Mouse (Mus musculus) urinary bladder, postnatal 25 days (tissue): ENCODE measurements around the gene Elavl2.

Source experiments
- DNase-seq: peaks from one replicate; pipeline ENCODE4 v3.0.0; 2022; ENCODE audit warnings: low spot score

The Elavl2 gene

DNA sequence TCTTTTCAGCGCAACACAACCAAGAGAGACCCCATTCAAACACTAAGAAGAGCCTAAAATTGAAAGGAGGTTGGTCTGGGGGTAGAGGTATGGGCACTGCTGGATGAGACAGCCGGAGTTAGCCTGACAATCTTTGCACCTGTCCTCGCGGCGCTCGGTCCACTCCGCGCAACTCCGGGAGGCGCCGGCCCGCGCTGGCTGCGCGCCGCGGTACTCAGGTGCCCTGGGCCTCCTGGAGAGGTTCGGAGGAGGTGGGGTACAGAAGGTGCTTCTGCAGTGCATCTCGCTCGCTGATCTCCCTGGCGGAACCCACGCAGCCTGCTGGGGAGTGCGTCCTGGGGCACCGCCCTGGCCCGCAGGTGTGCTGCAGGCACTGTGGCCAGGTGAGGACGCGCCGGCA, at the start of gene Elavl2:
Gene Elavl2 (minus strand): TSS at position 363 of the 400 bp plus-strand sequence.
- DNase-seq = no peak

DNA sequence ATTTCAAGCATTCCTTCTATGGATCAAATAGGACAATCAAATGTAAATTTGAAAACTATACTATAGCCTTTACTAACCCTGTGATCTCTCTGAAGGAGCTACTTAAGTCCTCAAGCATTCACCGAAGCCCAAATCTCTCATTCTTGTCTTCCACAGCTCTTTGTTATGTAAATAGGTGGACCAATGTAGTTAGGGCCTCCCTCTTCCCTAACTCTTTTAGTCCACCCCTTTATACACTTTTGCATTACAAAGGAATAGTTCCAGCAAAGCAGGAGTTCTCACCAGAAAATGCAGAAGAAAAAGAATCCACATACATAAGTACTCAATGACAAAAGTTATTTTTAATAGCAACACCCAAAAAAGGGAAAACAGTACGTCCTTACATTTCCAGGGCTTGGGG, 47.3 kb upstream of the Elavl2 start:
- DNase-seq = no peak

DNA sequence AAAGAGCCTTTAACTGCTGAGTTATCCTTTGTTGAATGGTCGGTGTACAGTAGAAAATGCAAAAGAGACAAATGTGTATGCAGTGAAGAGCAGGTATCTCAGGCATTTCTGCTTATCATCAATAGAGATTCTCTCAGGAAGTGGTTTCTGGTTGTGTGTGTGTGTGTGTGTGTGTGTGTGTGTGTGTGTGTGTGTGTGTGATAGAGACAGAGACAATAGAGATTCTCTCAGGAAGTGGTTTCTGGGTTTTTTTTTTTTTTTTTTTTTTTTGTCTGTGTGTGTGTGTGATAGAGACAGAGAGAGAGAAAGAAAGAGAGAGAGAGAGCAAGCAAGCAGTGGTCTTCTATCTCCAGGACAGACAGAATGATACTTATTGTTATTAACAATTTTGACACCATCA, 15.0 kb upstream of the Elavl2 start:
- no peak for DNase-seq

DNA sequence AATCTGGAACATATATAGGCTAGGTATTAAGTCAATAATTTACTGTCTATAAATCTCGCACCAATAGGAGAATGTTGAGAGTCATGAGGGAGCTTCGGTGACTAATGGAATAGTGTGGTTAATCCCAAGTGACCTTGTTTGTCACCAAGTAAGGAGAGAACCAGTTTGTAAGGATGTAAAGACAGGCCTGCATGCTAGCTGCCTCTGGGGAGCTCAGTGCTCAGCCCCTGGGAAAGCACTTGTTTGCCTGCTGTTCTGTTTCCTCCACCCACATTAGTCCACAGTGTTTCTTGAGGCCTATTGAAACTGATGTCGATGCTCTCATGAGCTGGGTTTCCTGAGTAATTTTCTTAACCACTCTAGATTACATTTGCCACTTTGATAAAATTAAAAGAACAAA, 4.5 kb upstream of the Elavl2 start:
- DNase-seq = no peak

DNA sequence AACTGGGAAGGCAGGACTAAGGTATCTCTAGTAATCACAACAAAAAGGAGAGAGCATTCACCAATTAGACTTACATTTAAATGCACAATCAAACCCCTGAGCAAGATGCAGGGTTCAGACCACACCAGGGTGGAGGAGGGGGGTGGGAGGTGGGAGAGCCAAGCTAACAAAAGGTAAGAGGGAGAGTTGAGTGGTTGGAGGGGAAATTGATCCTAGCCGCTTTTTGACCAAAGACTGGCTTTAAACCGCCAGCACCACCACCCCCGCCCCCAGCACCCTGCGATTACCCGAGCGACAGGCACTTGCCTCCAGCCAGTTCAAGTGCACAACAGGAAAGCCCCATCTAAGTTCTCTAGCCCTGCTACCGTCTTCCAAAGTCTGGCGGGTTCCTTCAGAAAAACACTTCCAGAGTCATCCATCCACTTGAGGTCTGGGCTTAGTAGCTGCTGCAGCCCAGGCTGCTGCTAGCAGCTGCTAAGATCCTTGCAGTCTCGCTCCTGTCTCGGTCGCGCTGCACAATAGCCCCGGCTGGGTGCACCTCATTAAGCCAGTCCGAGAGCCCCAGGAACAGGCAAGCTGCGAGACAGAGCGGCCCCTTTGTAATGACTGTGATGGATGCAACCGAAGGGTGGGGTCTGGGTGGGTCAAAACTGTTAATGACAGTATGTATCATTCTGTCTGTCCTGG, 932 bp downstream of the Elavl2 start:
- DNase-seq = no peak

DNA sequence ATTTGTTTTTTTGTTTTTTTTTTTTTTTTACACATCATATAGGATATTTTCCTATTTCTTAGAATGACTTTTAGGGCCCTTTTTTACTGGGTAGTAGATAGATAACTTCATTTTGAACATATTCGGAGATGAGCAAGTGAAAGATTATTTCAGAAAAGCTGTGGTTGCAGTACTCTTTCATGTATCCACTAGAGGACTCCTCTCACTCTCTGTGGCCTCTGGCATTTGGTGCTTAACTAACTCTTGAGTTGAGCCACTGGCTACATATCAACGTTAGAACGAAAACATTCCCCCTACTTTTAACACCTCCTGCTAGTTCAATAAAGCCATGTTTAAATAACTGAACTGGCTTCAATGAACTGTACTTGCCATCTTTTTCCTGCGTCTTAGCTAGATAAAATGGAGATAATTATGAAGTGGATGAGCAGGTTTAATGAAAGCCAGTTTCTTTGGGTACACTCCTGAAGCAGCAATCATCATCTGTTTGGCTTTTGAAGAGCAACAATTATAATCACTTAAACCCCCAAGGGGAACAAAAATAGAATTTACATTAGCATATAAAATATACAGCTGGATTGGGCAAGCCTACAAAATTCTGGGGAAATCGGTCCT, 8.5 kb downstream of the Elavl2 start:
- no peak for DNase-seq

DNA sequence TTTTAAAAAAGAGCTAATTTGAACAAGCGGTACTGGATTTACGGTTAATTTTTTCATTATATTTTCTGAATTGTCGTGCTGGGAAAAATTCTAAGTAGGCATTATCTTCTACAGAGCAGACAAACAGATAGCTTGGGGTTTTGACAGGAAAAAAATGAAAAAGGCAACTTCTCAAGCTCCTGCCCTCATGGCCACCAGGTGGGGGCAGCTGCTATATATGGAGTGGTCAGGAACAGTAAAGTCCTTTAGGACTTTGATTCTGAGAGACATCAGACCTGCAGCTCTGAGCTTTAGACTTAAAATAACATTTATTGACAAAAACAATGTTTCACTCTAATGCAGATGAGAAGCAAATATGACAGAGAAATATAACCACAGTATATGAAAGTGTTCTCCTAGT, 12.9 kb downstream of the Elavl2 start:
- DNase-seq = no peak

DNA sequence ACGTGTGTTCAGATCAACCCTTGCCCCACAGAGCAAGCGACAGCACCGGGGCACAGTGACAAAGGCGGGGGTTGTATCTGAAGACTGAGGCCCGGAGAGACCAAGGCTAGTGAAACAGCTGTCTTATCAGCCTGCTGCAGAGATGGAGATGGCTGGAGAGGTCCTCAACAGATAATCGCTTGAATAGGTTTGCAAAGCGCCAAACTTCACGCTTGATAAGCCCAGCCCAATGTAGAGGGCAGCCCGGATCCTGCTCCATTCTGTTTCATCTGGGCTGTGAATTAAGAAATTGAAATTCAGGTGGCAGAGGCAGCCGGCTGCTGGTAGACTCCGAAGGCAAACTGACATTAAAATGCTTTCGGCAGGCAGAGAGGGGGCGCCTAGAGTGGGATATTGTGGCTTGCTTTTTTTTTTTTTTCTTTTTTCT, 19.4 kb downstream of the Elavl2 start:
- no peak for DNase-seq

DNA sequence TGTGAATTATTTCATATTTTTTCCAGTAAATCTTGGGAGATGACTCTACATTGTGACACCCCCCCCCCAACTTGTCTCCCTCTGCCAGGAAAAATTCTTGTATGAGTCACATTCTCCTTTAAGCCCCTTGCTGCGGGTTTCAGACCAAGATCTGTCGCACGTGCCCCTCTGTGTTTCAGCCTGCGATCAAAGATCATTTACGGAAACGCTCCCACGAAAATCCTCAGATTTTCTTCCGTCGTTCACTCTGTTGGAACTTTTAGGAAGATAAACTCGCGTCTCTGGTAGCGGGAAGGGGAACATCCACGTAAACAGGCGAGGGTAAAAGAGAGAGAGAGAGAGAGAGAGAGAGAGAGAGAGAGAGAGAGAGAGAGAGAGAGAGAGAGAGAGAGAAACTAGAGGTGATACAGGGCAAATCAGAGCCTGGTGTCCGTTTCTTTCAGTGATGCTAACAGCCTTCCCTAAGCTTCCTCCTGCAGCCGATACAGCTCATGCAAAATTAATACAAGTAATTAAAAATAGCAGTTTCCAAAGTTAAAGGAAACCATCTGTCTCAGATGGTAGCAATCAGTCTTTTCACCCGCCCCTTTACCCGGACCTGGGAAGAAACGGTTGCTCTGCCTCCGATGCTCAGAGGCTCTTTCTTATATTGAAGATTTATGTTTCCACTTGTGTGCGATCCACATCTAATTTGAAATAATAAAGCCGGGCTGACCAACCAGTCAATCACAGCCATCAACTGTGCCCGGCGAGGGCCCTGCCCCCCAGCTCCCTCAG, 20.1 kb downstream of the Elavl2 start:
- DNase-seq = no peak

DNA sequence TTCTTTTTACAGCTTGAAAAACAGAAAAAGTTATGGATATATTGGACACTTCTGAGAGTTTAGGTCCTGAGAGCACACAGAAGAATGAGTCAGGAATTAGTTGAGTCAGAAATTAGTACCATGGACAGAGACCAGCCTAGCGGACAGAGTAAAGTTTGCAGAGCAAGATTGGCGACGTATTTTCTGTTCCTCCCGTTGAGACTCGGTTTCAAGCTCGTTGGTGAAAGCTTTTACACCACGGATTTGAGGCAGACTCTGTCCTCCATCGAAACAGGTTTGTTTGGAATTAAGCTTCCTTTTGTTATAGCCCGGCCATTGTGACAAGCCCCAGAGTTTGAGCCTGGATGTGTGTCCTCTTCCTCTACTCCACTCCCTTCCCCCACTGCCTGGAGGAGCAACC, 21.0 kb downstream of the Elavl2 start:
- no peak for DNase-seq

DNA sequence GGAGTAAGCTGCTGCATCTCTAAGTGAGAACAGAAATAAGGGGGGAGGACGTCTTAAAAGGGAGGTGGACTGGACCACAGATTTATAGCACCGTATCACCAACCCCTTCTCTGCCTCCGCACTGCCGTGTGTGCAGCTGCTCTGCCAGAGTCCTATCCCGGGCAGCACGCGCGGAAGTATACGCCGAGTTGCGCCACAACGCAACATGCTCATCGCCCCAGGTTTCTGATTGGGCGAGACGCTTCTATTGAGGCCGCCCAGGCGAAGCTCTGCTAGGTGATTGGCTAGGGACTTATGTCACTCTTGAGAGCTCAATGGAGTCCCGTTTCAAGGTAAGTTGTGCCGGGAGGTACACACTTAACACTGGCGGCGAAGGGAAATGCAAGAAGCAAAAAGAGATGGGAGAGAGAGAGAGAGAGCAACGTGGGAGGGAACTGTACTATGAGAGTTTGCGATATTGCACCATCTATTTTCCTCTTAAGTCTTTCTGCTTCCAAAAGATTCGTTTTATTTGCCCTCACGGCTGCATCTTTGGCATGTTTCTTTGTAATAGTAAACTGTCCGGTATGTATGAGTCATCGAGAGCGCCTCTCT, 24.2 kb downstream of the Elavl2 start:
- DNase-seq = peak; percentile 68

DNA sequence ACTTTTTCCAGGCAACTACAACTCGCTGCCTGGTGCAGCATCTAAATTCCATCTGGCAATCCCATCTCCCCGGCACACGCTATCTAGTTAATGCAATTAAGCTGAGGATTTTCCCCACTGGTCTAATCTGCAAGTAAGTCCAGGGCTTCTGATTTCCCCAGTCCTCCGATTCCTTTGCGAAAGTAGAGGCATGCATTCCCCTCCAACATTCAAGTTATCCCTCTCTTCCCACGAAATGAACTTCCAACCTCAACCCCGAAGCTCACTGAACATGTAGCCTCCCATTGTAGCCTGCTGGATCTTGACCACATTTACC, 25.3 kb downstream of the Elavl2 start:
- DNase-seq = no peak

DNA sequence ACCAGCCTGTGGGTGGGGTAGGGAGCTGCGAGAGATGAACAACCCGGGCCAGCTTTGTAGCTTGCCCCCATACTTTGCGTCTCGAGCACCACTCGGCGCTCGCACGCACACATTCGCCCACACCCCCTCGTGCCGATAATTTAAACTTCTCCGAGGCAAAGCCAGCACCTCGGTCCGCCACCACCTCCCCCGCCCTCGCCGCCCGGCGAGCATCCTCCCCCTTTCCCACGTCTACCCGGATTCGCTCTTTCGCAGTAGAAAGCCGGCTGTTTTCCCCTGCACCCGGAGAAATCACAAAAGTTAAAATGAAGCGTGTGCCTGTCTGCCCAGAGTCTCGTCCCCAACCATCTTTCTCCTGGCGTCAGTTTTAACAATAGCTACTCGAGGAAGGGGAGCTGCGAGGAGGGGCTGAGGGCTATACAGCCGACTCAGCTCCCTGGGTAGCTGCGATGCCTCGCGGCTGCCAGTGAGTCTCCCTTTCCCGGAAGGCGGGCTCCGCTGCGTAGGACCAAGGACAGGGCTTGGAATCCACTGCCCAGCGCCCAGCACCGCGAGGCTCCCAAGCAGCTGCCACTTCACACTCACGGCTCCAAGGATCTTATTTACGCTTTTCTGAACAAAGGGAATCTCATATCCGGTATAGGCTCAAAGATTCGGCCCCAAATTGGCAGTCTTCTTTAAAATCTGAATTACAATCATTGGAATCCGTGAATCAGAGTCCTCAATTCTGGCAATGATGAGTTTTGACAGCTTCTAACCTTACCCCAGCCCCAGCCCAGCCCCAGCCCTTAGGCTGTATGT, 25.8 kb downstream of the Elavl2 start:
- DNase-seq = peak; percentile 23

DNA sequence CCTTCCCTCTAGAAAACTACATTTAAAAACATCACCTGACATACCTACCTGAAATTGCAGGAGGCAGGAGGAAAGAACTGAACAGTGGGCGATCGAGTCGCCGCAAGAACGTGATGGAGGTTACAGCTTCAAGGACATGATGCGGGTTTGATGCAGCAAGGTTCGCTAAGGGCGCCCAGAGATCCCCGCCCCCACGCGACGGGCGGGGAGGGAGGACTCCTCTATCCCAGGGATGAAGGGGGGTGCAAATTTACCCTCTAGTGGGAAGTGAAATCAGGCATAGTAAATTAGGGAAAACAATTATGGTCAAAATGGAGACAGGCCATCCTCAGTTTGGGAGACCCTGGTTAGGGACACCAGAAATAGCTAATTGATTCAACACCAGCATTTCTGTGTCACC, 27.7 kb downstream of the Elavl2 start:
- DNase-seq = no peak

DNA sequence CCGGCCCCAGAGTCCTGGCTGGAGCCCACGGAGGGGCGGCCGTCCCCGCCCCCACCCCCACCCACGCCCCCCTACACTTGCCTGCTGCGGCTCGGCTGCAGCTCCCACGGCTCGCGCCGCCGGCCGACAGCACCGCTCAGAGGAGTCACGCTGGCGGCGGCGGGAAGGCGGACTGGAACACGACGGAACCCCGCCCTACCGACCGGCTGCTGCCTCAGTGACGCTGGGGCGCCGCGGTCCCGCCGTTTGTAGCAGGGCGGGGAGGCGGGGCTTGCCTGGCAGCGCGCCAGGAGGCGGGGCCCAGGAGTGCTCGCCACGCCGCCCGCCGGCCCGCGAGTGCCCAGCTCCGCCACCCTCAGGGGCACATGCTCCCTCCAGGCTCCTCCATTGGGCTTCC, 28.8 kb downstream of the Elavl2 start:
- peak; percentile 44 for DNase-seq

DNA sequence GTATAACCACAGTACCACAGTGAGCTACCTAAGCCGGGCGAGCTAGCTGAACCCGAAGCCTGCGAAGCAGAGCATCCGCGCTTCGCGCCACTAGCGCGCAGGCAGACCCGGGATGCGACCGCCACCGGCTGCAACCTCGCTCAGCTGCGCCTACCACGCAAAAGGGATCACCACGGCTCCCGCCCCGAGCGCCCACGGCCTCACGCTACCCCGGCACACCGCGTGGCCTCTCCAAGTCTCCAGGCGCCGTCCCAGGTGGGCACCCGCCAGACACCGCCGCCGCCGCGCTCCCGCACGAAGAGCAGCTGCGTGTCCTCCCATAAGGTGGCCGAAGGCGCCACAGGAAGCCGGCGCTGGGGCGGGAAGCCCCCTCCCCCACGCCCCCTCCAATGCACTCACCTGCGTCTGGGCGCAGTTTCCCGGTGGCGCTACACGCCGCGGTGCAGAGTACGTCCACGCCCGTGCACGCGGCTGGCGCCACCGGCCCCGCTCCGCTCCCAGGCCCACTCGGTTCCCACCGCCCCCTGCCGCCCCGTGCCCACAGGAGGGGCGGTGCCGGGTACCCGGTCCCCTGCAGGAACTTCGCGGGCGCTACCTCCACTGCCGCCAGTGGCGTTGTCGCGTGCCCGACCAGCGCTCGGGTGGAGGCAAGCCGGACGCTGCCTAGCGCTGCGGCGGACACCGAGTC, 29.3 kb downstream of the Elavl2 start:
- no peak for DNase-seq

DNA sequence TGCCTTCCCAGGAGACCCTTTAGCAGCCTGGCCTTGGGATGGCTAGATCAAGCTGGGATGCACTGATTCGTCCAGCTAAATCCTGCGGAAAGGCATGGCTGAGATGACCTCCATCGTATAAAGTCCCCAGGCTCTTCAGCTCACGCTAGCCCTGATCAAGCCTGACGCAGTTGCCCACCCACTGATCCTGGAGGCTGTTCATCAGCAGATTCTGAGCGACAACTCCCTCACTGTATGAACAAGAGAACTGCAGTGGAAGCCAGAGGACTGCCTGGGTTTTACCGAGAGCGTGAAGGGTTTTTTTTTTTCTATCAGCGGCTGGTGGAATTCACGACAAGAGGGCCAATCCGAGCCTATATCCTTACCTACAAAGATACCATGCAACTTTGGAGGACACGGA, 35.3 kb downstream of the Elavl2 start:
- no peak for DNase-seq

DNA sequence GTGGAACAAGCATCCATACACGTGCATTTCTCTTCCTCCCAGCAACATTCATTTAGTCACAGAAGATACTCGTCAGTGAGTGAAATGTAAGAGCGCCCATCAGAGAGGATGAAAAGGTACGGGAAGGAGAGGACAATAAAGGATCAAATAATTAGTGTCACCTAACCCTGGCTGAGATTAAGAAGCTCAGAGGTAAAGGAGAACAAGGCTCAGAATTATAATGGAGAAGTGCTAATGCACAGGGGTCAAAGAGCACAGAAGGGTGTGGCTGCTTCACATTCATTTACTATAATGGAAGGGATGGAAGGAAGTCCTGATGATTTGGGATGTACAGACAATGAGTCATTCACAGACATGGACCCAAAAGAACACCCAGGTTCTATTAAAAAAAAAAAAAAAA, 36.6 kb downstream of the Elavl2 start:
- no peak for DNase-seq

DNA sequence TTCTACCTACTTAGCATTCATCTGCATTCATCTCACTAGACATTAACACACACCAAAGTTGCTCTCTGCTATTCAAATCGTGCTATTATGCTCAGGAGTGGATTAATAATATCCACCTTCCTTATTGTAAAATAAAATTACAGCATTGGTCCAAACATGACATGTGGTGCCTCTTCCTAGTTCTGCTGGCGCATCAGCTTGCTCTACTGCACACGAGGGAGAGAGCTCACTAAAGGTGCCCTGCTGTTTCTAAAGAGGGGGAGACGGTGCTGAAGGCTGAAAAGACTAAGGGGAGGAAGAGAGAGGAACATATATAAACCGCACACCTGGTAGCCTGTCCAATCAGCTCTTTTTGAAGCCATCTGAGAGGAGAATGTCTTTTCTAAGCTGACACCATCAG, 38.1 kb downstream of the Elavl2 start:
- DNase-seq = no peak

DNA sequence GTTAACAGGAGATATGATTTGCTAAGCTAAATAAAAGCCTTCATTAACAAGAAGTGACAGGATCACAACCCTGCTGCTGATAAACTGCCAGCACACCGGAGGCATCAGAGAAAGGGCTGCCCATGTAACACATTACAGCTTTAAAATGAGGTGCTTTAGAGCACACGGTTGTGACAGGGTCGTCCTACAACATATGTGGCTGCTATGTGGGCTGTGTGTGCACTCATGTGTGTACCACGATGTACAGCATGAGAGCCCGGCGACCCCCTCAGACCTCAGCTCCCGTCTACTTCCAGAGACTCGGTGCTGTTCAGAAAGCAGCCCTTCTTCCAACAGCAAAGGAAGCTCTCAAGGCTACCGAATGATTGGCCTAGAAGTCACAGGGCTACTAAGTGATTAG, 47.4 kb downstream of the Elavl2 start:
- no peak for DNase-seq

DNA sequence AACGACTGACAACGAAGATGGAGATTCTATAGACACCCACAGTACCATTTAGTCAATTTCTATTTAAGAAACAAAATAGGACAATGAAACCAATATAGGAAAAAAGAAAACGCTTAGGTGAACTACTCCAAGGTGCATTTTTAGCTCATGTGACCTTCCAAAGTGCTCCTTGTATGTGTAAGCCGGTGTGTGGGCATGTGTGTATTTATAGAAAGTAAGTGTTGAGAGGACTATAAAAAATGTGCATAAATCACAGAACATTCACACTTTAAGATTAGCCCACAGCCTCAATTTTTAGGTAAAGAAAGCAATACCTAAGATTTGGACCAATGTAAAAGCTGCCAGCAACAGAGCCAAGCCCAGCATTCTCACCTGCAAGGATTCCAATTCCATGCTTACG, 51.0 kb downstream of the Elavl2 start:
- no peak for DNase-seq

DNA sequence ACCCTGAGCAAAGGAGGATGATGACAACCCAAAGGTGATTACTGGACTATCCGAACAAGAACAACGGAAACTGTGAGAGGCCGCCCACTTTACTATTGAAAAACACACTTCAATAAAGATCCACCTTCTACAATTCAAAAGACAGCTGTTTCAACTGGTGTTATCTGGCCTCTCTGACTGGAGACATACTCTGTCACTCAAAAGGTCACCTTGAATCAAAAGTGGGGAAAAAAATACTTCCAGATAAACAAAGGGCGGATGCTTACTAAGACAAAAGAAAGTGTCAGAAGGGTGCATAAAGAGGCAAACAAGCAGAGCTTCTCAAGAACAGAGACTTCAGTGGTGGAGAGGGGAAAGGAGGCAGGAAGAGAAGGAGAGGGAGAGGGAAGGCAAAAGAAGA, 66.4 kb downstream of the Elavl2 start:
- no peak for DNase-seq
